Mouse (Mus musculus) macrophage (primary cell): ENCODE results near the gene Myo9a. TPM values are rescaled to one million over a fixed set of nuclear protein-coding genes. Genes with fewer than 3 reads are reported as not detected.
"Not testable (repeated sequence)": the region's sequence is repeated elsewhere in the genome, so short reads cannot be mapped to it uniquely, and the experiment has no call there.

Source experiments
- H3K27ac ChIP-seq: fragments of 350-480 bp; formaldehyde crosslinking; 2 replicates; pipeline ENCODE4 v1.9.0; 2021
- H3K36me3 ChIP-seq: fragments of 350-480 bp; formaldehyde crosslinking; 2 replicates; pipeline ENCODE4 v1.9.0; 2021; ENCODE audit errors: inconsistent target
- H3K4me3 ChIP-seq: fragments of 350-480 bp; formaldehyde crosslinking; 2 replicates; pipeline ENCODE4 v1.9.0; 2021; ENCODE audit errors: inconsistent target
- H3K79me2 ChIP-seq: fragments of 350-480 bp; formaldehyde crosslinking; 2 replicates; pipeline ENCODE4 v1.9.0; 2021; ENCODE audit errors: inconsistent target
- WGBS: methylation state at CpG from one replicate; pipeline ENCODE4 v1.1.7; 2026; ENCODE audit warnings: inconsistent platforms; ENCODE audit not compliant: missing documents; 5-methylcytosine and 5-hydroxymethylcytosine counted together
- polyA plus RNA-seq: library from polyadenylated mRNA; stranded (reverse); fragments of 250-400 nt; gene quantifications from 3 replicates; pipeline ENCODE4 v1.2.4, GENCODE M21; 2018; ENCODE audit warnings: inconsistent platforms

Gene Myo9a
- polyA plus RNA-seq, 1 experiment from 2014 or later = 24.4 TPM

DNA sequence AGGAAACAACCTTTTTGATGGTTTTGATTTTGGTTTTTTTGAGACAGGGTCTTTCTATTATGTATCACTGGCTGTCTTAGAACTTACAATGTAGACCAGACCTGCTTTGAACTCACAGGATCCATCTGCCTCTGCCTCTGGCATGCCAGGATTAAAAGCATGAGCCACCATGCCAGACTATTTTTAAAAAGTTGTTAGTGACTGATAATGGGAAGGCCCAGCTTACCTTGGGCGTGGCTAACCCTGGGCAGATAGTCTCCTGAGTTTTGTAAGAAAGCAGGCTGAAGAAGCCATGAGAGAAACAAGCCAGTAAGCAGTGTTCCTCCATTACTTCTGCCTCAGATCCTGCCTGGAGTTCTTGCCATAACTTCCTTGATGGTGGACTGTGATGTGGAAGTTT lies 152.7 kb downstream of the Myo9a start:
- WGBS = 100% methylated on average over 1 of the region's 1 CpGs
- Histone ChIP-seq H3K4me3 (no peak overlapping the region), H3K27ac (no peak overlapping the region), H3K79me2 (no peaks in the 10 kb centered on the region), H3K36me3 (0 out of 2 replicates have a peak, but pooled peaks cover 12% of the 10 kb centered on the region)

DNA sequence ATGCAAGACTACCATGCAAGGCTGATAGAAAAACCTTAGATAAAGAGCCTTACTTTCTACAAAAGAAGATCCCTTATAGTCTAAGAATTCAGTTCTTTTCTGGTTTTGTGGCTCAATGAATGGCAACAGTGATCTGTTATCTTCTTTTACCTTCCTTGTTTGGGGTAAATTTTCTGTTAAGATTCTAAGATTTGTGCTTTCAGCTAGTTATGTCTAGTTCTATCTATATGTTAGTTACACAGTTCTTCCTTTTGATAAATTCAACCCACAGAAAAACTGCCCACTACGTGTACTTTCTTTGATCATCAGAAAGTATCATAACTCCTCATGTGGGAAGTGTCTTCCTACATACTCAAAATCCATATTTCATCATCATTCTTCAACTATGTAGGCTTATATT lies 164.1 kb downstream of the Myo9a start:
- 70% methylated on average over 1 of the region's 1 CpGs for WGBS
- peaks cover 3% of the 10 kb centered on the region; the same call in 1 of the 2 replicates for H3K36me3 ChIP-seq
- H3K4me3 ChIP-seq = no peak overlapping the region
- no peak overlapping the region for H3K27ac ChIP-seq
- no peaks in the 10 kb centered on the region for H3K79me2 ChIP-seq

DNA sequence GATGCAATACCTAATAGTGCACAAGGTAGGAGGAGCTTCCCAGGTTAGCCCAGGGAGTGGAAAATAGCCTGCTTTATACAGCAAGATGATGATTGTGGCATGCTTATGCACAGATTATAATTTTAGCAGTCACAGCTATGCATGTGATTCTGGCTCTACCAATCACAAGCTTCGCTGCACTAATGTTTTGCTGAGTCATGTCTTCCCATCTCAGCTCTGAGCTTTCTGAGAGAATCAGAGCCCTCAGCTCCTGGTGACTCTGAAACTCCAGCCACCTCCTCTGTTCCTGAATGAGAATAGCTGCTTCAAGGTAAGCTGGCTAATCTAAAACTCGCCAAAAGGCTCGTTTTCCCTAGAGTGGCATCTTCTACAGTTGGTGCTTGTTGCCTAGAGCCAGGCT lies 179.6 kb downstream of the Myo9a start:
- Histone ChIP-seq H3K36me3 (peaks cover 5% of the 10 kb centered on the region; the same call in 1 of the 2 replicates), H3K27ac (no peak overlapping the region), H3K4me3 (no peak overlapping the region), H3K79me2 (no peaks in the 10 kb centered on the region)
- WGBS = 100% methylated on average over 3 of the region's 3 CpGs

DNA sequence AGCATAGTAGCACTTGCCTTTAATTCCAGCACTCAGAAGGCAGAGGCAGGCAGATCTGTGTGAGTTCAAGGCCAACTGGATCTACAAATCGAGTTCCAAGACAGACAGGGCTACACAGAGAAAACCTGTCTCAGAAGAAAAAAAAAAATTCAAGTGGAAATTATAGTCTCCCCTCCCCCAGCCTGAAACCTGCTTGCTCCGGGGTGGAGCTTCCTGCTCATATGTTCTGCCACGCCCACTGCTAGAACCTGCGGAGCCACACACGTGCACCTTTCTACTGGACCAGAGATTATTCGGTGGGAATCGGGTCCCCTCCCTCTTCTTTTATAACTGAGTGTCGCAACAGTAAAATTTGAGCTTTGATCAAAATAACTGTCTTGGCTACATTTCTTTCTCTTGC lies 185.2 kb downstream of the Myo9a start:
- 83% methylated on average over 7 of the region's 8 CpGs for WGBS
- H3K36me3 ChIP-seq, H3K27ac ChIP-seq, H3K79me2 ChIP-seq, H3K4me3 ChIP-seq: not testable (repeated sequence)

DNA sequence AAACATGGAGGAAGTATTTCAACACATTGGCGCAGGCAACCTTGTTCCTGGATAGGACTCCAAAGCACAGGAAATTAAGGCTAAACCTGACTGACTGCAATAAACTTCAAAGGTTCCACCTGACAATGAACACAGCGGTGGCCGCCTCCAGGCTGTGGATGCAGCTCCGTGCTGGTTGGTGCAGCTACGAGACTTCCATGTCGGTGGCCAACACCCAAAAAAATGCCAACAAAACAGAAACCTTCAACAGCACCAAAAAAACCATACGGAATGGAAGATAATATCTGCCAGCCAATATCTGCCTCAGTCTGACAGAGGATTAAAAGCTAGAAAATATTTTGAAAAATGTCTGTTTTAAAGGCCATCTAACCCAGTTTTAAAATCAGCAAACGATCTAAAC lies 187.8 kb downstream of the Myo9a start:
- Histone ChIP-seq H3K79me2 (no peaks in the 10 kb centered on the region), H3K4me3 (no peak overlapping the region), H3K27ac (no peak overlapping the region), H3K36me3 (no peaks in the 10 kb centered on the region)
- WGBS = 98% methylated on average over 8 of the region's 8 CpGs

DNA sequence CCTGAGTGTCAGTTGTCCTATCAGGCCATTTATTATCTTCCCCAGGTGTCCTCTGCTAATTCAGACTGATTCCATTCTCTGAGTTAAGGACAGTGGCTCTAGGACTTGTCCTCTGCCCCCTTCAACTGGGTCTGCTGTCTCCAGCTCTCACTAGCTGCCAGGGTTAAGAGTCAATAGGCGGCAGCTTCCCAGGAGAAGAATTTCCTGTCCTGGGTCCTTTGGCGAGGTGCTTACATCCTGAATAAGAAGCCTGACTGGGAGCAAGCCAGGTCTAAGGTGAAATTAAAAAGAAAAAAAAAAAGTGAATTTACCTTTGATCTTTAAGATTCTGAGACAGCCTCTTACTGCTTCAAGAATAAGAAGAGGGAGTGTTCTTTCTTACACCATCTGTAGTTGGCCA lies 189.0 kb downstream of the Myo9a start:
- H3K36me3 ChIP-seq = no peaks in the 10 kb centered on the region
- no peak overlapping the region for H3K27ac ChIP-seq
- 66% methylated on average over 2 of the region's 2 CpGs for WGBS
- no peaks in the 10 kb centered on the region for H3K79me2 ChIP-seq
- H3K4me3 ChIP-seq = no peak overlapping the region

DNA sequence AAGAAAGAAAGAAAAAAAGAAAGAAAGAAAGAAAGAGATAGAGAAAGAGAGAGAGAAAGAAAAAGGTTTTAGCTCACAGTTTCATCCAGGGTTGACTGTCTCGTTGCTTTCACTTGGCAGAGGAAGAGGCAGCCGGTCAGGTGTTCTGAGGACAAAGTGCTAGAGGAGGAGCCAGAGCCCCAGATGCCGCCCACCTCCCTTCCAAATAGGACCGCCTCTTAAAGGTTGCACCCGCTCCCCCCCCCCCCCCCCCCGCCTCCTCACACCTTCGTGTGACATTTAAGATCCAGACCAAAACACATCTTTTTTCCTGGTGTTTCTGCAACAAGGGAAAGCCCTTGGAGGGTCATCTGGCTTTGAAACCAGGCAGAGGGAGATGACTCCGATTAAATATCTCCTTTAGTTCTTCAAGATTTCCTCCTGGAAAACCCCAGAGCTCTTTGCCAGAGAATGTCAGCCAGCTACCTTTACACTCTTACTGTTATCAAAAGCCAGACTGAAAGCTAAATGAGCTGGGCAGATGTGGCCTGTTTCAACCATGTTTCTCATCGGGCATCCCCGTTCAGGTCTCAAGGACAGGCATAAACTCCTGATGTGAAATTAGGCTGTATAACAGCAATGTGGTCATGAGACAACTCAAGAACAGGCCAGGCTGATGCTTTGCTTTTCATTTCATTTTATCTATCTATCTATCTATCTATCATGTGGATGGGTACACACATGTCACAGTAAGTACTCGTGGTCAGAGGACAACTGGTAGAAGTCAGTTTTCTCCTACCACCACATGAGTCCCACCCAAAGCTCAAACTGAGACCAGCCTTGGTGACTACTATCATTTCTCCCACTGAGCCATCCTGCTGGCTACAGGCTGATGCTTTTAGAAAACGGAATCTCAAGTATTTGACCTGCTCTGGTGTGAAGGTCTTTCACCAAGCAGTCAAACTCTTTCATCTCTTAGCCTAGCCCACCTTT lies 190.5 kb downstream of the Myo9a start:
- Histone ChIP-seq H3K4me3 (no peak overlapping the region), H3K79me2 (no peaks in the 10 kb centered on the region), H3K27ac (no peak overlapping the region), H3K36me3 (no peaks in the 10 kb centered on the region)
- 71% methylated on average over 8 of the region's 12 CpGs for WGBS

DNA sequence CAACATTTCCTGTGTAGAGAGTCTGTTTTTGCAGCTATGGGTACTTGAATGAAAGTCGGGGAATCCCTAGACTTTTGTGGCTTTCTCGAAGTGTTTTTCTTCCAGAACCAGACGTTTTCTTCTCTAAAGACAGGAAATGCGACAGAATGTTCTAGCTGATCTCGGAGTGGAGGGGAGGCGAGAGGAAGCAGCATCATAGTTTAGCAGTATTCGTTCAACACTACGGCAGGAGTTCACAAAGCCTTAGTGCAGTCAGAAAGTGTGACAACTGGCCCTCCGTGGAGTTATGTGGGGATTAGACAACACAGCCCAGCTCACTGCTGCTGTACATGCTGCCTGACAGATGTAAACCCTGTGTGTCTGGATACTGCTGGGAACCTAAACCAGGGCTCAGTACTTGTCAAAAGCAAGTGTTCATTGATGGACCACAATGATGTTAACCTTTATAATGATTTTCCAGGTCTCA lies 191.2 kb downstream of the Myo9a start:
- 2% methylated on average over 9 of the region's 9 CpGs for WGBS
- Histone ChIP-seq H3K79me2 (no peaks in the 10 kb centered on the region), H3K4me3 (no peak overlapping the region), H3K27ac (no peak overlapping the region), H3K36me3 (no peaks in the 10 kb centered on the region)

DNA sequence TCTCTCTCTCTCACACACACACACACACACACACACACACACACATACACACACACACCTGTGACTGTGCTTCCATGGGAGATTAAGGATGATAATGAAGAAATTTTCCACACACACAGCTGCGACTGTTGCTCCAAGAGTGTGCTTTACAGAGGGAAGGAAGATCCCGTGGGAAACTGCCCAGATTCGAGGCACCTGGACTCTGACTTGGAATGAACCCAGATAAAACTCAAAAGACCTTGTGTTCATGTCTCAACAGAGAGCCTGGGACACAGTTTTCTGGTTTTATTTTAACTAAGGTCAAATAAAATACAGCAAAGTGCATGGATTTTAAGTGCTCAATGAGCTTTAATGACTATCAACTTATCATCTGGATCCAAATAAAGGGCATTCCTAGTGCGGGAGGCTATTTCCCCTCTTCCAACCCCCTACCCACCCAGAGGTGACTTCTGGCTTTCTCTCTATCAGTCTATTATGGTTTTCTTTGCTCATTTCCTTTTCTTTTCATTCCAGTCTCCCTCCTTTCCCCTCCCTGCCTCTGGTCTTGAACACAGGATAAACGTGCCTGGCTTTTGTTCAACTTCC lies 191.9 kb downstream of the Myo9a start:
- 81% methylated on average over 5 of the region's 5 CpGs for WGBS
- no peaks in the 10 kb centered on the region for H3K36me3 ChIP-seq
- H3K4me3 ChIP-seq = no peak overlapping the region
- H3K79me2 ChIP-seq = no peaks in the 10 kb centered on the region
- no peak overlapping the region for H3K27ac ChIP-seq

DNA sequence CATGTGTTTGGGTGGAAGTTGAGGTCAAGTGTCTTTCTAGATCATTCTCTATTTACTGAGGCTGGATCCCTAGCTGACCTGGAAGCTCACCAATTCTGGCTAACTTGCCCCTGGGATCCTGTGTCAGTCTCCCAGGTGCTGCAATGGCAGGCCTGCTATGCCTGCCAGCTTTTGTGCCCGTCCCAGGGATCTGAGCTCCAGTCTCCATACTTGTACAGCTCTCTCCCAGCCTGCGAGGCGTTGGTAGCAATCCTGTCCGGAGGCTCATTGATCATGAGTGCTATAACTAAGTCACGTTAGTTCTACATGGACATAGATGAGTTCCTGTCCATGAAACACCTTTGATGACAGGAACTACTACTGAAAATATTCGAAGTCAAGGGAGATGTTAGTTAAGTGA lies 193.1 kb downstream of the Myo9a start:
- Histone ChIP-seq H3K4me3 (no peak overlapping the region), H3K79me2 (no peaks in the 10 kb centered on the region), H3K36me3 (no peaks in the 10 kb centered on the region), H3K27ac (no peak overlapping the region)
- 94% methylated on average over 6 of the region's 6 CpGs for WGBS

DNA sequence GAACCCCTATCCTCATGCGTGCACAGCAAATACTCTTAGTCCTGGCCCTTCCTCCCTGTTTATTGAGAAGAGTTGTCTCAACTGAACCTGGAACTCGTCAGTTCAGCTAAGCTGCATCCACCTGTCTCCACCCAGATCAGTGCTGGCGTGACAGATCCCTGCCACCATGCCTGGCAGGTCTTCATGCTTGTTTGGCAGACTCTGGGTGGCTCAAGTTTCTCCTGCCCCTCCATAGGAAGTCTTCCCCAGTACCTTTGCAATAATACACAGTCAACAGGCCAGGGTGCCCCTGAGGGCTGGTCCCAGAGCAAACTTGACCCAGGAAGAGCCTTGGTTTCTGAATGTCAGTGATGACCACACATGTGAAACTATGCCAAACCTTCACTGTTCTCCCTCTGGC lies 194.5 kb downstream of the Myo9a start:
- Histone ChIP-seq H3K79me2 (no peaks in the 10 kb centered on the region), H3K4me3 (no peak overlapping the region), H3K27ac (no peak overlapping the region), H3K36me3 (no peaks in the 10 kb centered on the region)
- WGBS = 92% methylated on average over 3 of the region's 3 CpGs

DNA sequence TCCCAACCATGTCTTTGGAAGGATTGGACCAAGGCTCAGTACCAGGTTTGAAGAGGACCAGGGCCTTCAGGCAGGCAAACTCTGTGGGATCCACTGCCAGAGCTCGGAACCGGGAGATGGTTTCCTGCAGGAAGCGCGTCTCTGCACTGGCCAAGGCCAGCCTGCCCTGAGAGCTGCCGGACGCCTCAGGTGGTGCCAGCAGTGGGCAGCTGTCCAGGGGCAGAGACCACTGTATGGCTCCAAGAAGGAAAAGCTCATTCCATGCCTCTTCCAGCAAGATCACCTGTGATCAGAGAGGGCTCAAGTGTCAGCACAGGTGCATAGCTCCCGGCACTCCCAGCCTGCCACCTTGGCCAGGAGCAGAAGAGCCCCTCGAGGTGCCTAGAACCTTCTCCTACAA lies 196.6 kb downstream of the Myo9a start:
- no peaks in the 10 kb centered on the region for H3K36me3 ChIP-seq
- no peaks in the 10 kb centered on the region for H3K79me2 ChIP-seq
- 96% methylated on average over 8 of the region's 8 CpGs for WGBS
- no peak overlapping the region for H3K27ac ChIP-seq
- H3K4me3 ChIP-seq = no peak overlapping the region

DNA sequence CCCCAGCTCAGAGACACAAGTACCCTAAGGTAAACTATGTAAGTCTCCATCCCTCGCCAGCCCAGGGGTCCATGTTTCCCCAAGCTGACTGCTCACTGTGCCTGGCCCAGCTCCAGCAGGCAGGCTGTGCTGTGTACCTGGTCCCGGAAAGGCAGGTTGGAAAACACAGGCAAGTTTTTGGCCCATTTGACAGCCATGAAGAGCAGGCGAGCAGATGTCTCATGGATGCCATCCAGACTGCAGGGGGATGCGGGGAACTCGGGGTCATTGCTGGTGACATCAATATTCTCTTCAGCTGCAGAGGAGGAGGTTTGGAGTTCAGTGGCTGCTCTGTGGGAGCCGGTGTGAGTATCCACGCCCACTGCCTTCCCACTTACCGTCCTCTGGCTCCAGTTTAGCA lies 197.5 kb downstream of the Myo9a start:
- H3K4me3 ChIP-seq = no peak overlapping the region
- H3K27ac ChIP-seq = no peak overlapping the region
- WGBS = 91% methylated on average over 8 of the region's 8 CpGs
- no peaks in the 10 kb centered on the region for H3K79me2 ChIP-seq
- H3K36me3 ChIP-seq = no peaks in the 10 kb centered on the region

DNA sequence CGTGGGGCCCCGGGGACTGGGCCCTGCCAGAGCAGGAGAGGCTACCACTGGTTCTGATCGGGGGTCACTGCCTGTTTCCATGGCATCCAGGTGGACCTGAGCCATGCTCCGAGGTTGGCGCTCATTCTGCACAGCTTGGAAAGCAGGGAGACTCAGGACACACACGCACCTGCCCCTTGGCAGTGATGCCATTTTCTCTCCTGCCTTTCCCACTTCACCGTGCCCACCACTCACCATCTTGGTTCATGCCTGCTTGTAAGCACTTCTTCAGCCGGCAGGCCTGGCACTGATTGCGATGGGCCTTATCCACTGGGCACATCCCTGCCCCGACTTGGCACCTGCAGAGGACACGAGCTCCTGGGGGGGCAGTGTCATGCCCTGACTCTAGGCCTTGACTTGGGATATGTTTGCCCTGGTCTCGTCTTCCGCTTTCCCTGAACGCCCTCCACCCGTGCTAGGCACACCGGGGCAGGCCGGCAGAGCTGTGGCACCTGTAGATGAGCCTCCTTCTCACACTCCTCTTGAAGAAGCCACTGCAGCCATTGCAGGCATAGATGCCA lies 198.1 kb downstream of the Myo9a start:
- Histone ChIP-seq H3K4me3 (no peak overlapping the region), H3K36me3 (no peaks in the 10 kb centered on the region), H3K27ac (no peak overlapping the region), H3K79me2 (no peaks in the 10 kb centered on the region)
- WGBS = 93% methylated on average over 17 of the region's 17 CpGs

DNA sequence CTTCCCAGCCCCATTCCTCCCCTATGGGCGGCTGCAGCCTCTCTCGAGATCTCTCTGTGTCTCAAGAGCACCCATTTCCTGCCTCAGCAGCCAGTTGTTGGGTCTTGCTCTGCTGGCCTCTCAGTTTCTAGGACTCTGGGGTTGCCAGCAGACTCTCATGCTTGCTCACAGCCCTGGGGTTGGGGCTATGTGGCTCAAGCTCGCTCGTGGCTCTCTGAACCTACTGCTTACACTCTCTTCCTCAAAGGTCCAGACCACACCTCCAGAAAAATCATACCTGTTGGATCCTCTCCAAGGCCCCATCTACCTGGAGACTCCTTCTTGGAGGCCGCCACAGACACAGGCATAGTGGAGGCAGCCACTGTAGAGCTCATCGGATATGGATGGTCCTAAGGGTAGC lies 198.8 kb downstream of the Myo9a start:
- 63% methylated on average over 6 of the region's 6 CpGs for WGBS
- Histone ChIP-seq H3K4me3 (no peak overlapping the region), H3K36me3 (no peaks in the 10 kb centered on the region), H3K79me2 (no peaks in the 10 kb centered on the region), H3K27ac (no peak overlapping the region)
